Comparison of ENCODE assay signal across 8 mouse cellular contexts in genomic region chr5:113471417-113471816, GRCm38 (mm10). TPM values are rescaled to one million over a fixed set of nuclear protein-coding genes. Genes with fewer than 3 reads are reported as not detected.
A peak's percentile ranks its signal among the peaks of the same experiment; 100 is the strongest.
DNase-seq lines count a peak whose midpoint lies in the region; ATAC-seq and TF ChIP-seq lines count a peak whose summit lies in the region.

No protein-coding gene starts in this region.

- H3K27ac ChIP-seq in heart, embryonic 12.5 days (ENCODE audit: poor library complexity, severe bottlenecking), result no peak overlapping the region
- no peak overlapping the region for H3K27ac ChIP-seq in MEL (ENCODE audit: control insufficient read depth, low read depth, low read length)
- H3K27ac ChIP-seq in cerebellum, adult 2 months (ENCODE audit: insufficient read depth, low read length), result no peak overlapping the region

- H3K4me2 ChIP-seq in heart, embryonic 12.5 days, result no peak overlapping the region

- DNase-seq in heart, adult 11 months, result peak; percentile 92
- no peak for DNase-seq in MEL (ENCODE audit: low read depth, low spot score)
- peak; percentile 77 to 85 for DNase-seq in cerebellum, adult 2 months
- peak; percentile 18 for DNase-seq in gastrocnemius, postnatal 25 days
- DNase-seq in layer of hippocampus, adult 9-11 months, result peak; percentile 47
- peak; percentile 51 for DNase-seq in mesoderm, embryonic 11.5 days (ENCODE audit: low read depth, low spot score)
- peak; percentile 9 for DNase-seq in thymus, adult 18-20 months

- peaks cover 8% of the 10 kb centered on the region; the same call in 1 of the 2 replicates for H3K27me3 ChIP-seq in heart, embryonic 12.5 days (replicated peaks)
- no peaks in the 10 kb centered on the region for H3K27me3 ChIP-seq in MEL (ENCODE audit: control insufficient read depth in 1 of 2, insufficient read depth in 2 of 2, low read length in 2 of 2)
- H3K27me3 ChIP-seq in cerebellum, adult 2 months (ENCODE audit: control insufficient read depth, insufficient read depth, low read length), result no peaks in the 10 kb centered on the region

- no peak overlapping the region for H3K9ac ChIP-seq in heart, embryonic 12.5 days
- H3K9ac ChIP-seq in MEL (ENCODE audit: control insufficient read depth, low read depth, low read length, poor library complexity, severe bottlenecking), result no peak overlapping the region

- peak in 2 of 3 experiments; percentile 9 to 28; a peak in 3 of 6 replicates for TF ChIP-seq CTCF in MEL (IDR thresholded peaks at IDR 0.05 in 2 of 3, conservative IDR thresholded peaks at IDR 0.05 in 1 of 3; ENCODE audit: control insufficient read depth in 1 of 3, insufficient read depth in 1 of 3, low read depth in 2 of 3, low read length in 3 of 3, poor library complexity in 1 of 3, severe bottlenecking in 1 of 3)
- peak; percentile 74 for TF ChIP-seq CTCF in cerebellum, adult 2 months (IDR thresholded peaks at IDR 0.05; ENCODE audit: borderline replicate concordance, insufficient read depth, low read depth, low read length)

- no peaks in the 10 kb centered on the region for H3K9me3 ChIP-seq in heart, embryonic 12.5 days (replicated peaks)
- no peaks in the 10 kb centered on the region for H3K9me3 ChIP-seq in MEL (replicated peaks; ENCODE audit: insufficient read depth, low read length)

- whole genome bisulfite sequencing in heart, embryonic 12.5 days, result 32% methylated on average over 4 of the region's 4 CpGs
- WGBS in cerebellum, adult 2 months, result 53% methylated on average over 4 of the region's 4 CpGs

- peaks cover 16% of the 10 kb centered on the region for H3K4me1 ChIP-seq in heart, embryonic 12.5 days (replicated peaks)
- no peaks in the 10 kb centered on the region for H3K4me1 ChIP-seq in MEL (ENCODE audit: control insufficient read depth in 1 of 2, insufficient read depth in 2 of 2, low read length in 2 of 2)
- peaks cover 3% of the 10 kb centered on the region; the same call in 1 of the 2 replicates for H3K4me1 ChIP-seq in cerebellum, adult 2 months (ENCODE audit: control insufficient read depth, insufficient read depth, low read length)

- no peaks in the 10 kb centered on the region for H3K36me3 ChIP-seq in heart, embryonic 12.5 days
- H3K36me3 ChIP-seq in MEL (ENCODE audit: control insufficient read depth in 1 of 2, insufficient read depth in 2 of 2, low read length in 2 of 2), result no peaks in the 10 kb centered on the region

- no peak for TF ChIP-seq POLR2A in MEL (IDR thresholded peaks at IDR 0.05; ENCODE audit: control insufficient read depth in 1 of 2, insufficient read depth in 1 of 2, low read depth in 1 of 2, low read length in 2 of 2, poor library complexity in 1 of 2)
- TF ChIP-seq POLR2A in cerebellum, adult 2 months (IDR thresholded peaks at IDR 0.05; ENCODE audit: borderline replicate concordance, insufficient read depth, low read length), result no peak

- no peak overlapping the region for H3K4me3 ChIP-seq in heart, embryonic 12.5 days
- no peak overlapping the region for H3K4me3 ChIP-seq in MEL (ENCODE audit: control insufficient read depth in 1 of 2, insufficient read depth in 1 of 2, low read depth in 2 of 2, low read length in 2 of 2)
- no peak overlapping the region for H3K4me3 ChIP-seq in cerebellum, adult 2 months (replicated peaks; ENCODE audit: insufficient read depth, low read depth, low read length)

- ATAC-seq in heart, embryonic 12.5 days (ENCODE audit: insufficient number of reproducible peaks, low FRiP score), result no peak

- no peak for TF ChIP-seq RAD21 in MEL (IDR thresholded peaks at IDR 0.05; ENCODE audit: low read depth, low read length)

- H3K79me2 ChIP-seq in MEL (ENCODE audit: control insufficient read depth, insufficient read depth, low read length, poor library complexity), result no peaks in the 10 kb centered on the region

- no peak for TF ChIP-seq EP300 in MEL (IDR thresholded peaks at IDR 0.05; ENCODE audit: low read depth in 1 of 2, low read length in 2 of 2)

TF ChIP-seq in MEL, 35 proteins besides CTCF, POLR2A, EP300 and RAD21:
- TF ChIP-seq ETS1 (IDR thresholded peaks at IDR 0.05; ENCODE audit: low read depth, low read length) (no peak), TBP (IDR thresholded peaks at IDR 0.05; ENCODE audit: low read depth, low read length) (no peak), MAFK (IDR thresholded peaks at IDR 0.05; ENCODE audit: borderline replicate concordance, low read depth, low read length) (no peak), MAX (IDR thresholded peaks at IDR 0.05; ENCODE audit: low read length) (no peak), ZMIZ1 (IDR thresholded peaks at IDR 0.05; ENCODE audit: low read depth, low read length) (no peak)

RNA-seq across cellular contexts. Expression of gene Wscd2, which starts 18.7 kb away (rescaled TPM):
- polyA plus RNA-seq in heart, embryonic 12.5 days (2016; fragmentation: Nextera tagmentation; extraction: Ambion mirVana), result 5.4 TPM in 2 replicates
- total RNA-seq in MEL (2012; rRNA removed), result not detected in 2 replicates
- not detected for polyA plus RNA-seq in MEL (2012; ENCODE audit: insufficient read depth in 1 of 2, insufficient read length in 2 of 2, low read depth in 1 of 2, low replicate concordance in 2 of 2, missing spikeins in 1 of 2)
- 113 and 136 TPM in 2 replicates for polyA plus RNA-seq in cerebellum, adult 2 months (2012; rRNA removed)
- total RNA-seq in gastrocnemius, postnatal 25 days (2021), result under 1 TPM; 0.31 to 0.46 TPM

Comparison
In these comparisons a context has a peak if more than half of its experiments do, and no peak if none do; other contexts are left out.
1. RNA of gene Wscd2, which starts 18.7 kb away (polyA plus RNA-seq): 113 to 136 TPM in cerebellum, adult 2 months; 5.4 TPM in heart, embryonic 12.5 days and not detected in MEL; every median in the first group is over 10 times any median in the second.